Comparison of ENCODE assay signal across 13 mouse cellular contexts in genomic region chr5:97166128-97166883, GRCm38 (mm10). TPM values are rescaled to one million over a fixed set of nuclear protein-coding genes. Genes with fewer than 3 reads are reported as not detected.
DNase-seq lines count a peak whose midpoint lies in the region; ATAC-seq lines count a peak whose summit lies in the region.
"Had no signal": no experiment of that assay in that cellular context is flagged by ENCODE, and none has a peak within 500 bp of the region (broad histone marks: within the 10 kb centered on the region; RNA-seq: fewer than 3 reads in every experiment).

No protein-coding gene starts in this region.

- H3K36me3 ChIP-seq in hindbrain, embryonic 13.5 days, result no peaks in the 10 kb centered on the region
- no peaks in the 10 kb centered on the region for H3K36me3 ChIP-seq in hindbrain, embryonic 12.5 days
- no peaks in the 10 kb centered on the region for H3K36me3 ChIP-seq in liver, embryonic 13.5 days
- no peaks in the 10 kb centered on the region for H3K36me3 ChIP-seq in heart, embryonic 10.5 days
- H3K36me3 ChIP-seq: embryonic facial prominence, embryonic 12.5 days; heart, embryonic 15.5 days had no signal

- no peak overlapping the region for H3K27ac ChIP-seq in hindbrain, embryonic 13.5 days
- no peak overlapping the region for H3K27ac ChIP-seq in hindbrain, embryonic 12.5 days
- H3K27ac ChIP-seq in liver, embryonic 13.5 days, result no peak overlapping the region
- no peak overlapping the region for H3K27ac ChIP-seq in heart, embryonic 10.5 days
- H3K27ac ChIP-seq: embryonic facial prominence, embryonic 12.5 days; heart, embryonic 15.5 days had no signal

- H3K27me3 ChIP-seq in hindbrain, embryonic 13.5 days, result no peaks in the 10 kb centered on the region
- no peaks in the 10 kb centered on the region for H3K27me3 ChIP-seq in hindbrain, embryonic 12.5 days
- H3K27me3 ChIP-seq in liver, embryonic 13.5 days, result no peaks in the 10 kb centered on the region
- no peaks in the 10 kb centered on the region for H3K27me3 ChIP-seq in heart, embryonic 10.5 days (ENCODE audit: insufficient read depth, poor library complexity, severe bottlenecking)
- H3K27me3 ChIP-seq: embryonic facial prominence, embryonic 12.5 days; heart, embryonic 15.5 days; Patski had no signal

- H3K4me2 ChIP-seq in hindbrain, embryonic 13.5 days, result no peak overlapping the region
- no peak overlapping the region for H3K4me2 ChIP-seq in hindbrain, embryonic 12.5 days (replicated peaks)
- H3K4me2 ChIP-seq in liver, embryonic 13.5 days, result no peak overlapping the region
- H3K4me2 ChIP-seq: embryonic facial prominence, embryonic 12.5 days; heart, embryonic 15.5 days had no signal

- H3K9me3 ChIP-seq in hindbrain, embryonic 13.5 days, result no peaks in the 10 kb centered on the region
- H3K9me3 ChIP-seq in hindbrain, embryonic 12.5 days (replicated peaks), result no peaks in the 10 kb centered on the region
- H3K9me3 ChIP-seq in liver, embryonic 13.5 days (replicated peaks), result no peaks in the 10 kb centered on the region
- no peaks in the 10 kb centered on the region for H3K9me3 ChIP-seq in heart, embryonic 10.5 days
- H3K9me3 ChIP-seq: embryonic facial prominence, embryonic 12.5 days; heart, embryonic 15.5 days had no signal

- H3K4me1 ChIP-seq in hindbrain, embryonic 13.5 days (replicated peaks), result peaks cover 10% of the 10 kb centered on the region
- no peaks in the 10 kb centered on the region for H3K4me1 ChIP-seq in hindbrain, embryonic 12.5 days
- H3K4me1 ChIP-seq in liver, embryonic 13.5 days (replicated peaks), result peaks cover 24% of the 10 kb centered on the region
- peaks cover 3% of the 10 kb centered on the region; the same call in 1 of the 2 replicates for H3K4me1 ChIP-seq in heart, embryonic 10.5 days
- H3K4me1 ChIP-seq: embryonic facial prominence, embryonic 12.5 days; heart, embryonic 15.5 days had no signal

- peak; percentile 9 for DNase-seq in c-Kit-positive CD71-positive TER-119-negative erythroid progenitor cells, embryonic 14.5 days (ENCODE audit: low read depth)
- peak; percentile 2 for DNase-seq in liver, embryonic 13.5 days
- no peak for DNase-seq in right cerebral cortex, postnatal 36 days (ENCODE audit: low spot score in 2 of 2)
- no peak for DNase-seq in heart, adult 11 months
- no peak for DNase-seq in heart, embryonic 10.5 days (ENCODE audit: low spot score)
- DNase-seq: adrenal gland, adult 2 months; kidney, adult 18-20 months had no signal

- no peak overlapping the region for H3K4me3 ChIP-seq in hindbrain, embryonic 13.5 days
- no peak overlapping the region for H3K4me3 ChIP-seq in hindbrain, embryonic 12.5 days
- H3K4me3 ChIP-seq in liver, embryonic 13.5 days (replicated peaks), result no peak overlapping the region
- H3K4me3 ChIP-seq in heart, embryonic 10.5 days, result no peak overlapping the region
- H3K4me3 ChIP-seq: embryonic facial prominence, embryonic 12.5 days; heart, embryonic 15.5 days had no signal

- H3K9ac ChIP-seq in hindbrain, embryonic 13.5 days, result no peak overlapping the region
- H3K9ac ChIP-seq in hindbrain, embryonic 12.5 days, result no peak overlapping the region
- H3K9ac ChIP-seq in liver, embryonic 13.5 days, result no peak overlapping the region
- H3K9ac ChIP-seq: embryonic facial prominence, embryonic 12.5 days; heart, embryonic 15.5 days had no signal

- ATAC-seq in hindbrain, embryonic 13.5 days (ENCODE audit: low FRiP score), result peak; percentile 69; the same call in 1 of the 2 replicates
- ATAC-seq in hindbrain, embryonic 12.5 days (ENCODE audit: low FRiP score), result no peak
- peak; percentile 84 for ATAC-seq in liver, embryonic 13.5 days (ENCODE audit: low read depth)
- peak; percentile 73 for ATAC-seq in megakaryocyte-erythroid progenitor cell, adult 5-6 weeks (replicated peaks; ENCODE audit: low FRiP score, low TSS enrichment, poor library complexity, severe bottlenecking)
- ATAC-seq: Patski had no signal

- 49% methylated on average over 4 of the region's 4 CpGs for WGBS in hindbrain, embryonic 13.5 days
- WGBS in hindbrain, embryonic 12.5 days, result 52% methylated on average over 4 of the region's 4 CpGs
- 60% methylated on average over 4 of the region's 4 CpGs for WGBS in liver, embryonic 13.5 days (ENCODE audit: insufficient replicate concordance)
- WGBS in heart, embryonic 10.5 days, result 73% methylated on average over 4 of the region's 4 CpGs

RNA-seq across cellular contexts. Expression of gene Paqr3, which starts 54.9 kb away (rescaled TPM):
- polyA plus RNA-seq in hindbrain, embryonic 13.5 days (2015; fragmentation: Nextera tagmentation; extraction: Ambion mirVana), result 20.9 and 22.5 TPM in 2 replicates
- polyA plus RNA-seq in hindbrain, embryonic 12.5 days (2016; fragmentation: Nextera tagmentation; extraction: Ambion mirVana), result 20.5 and 21.8 TPM in 2 replicates
- polyA plus RNA-seq in liver, embryonic 13.5 days (2015; fragmentation: Nextera tagmentation; extraction: Ambion mirVana), result 0.75 and 1.2 TPM in 2 replicates
- 4.3 TPM in 1 of 2 replicates, not detected in the other for total RNA-seq in megakaryocyte-erythroid progenitor cell, adult 5-6 weeks (2014; fragmentation: Nextera tagmentation)
- total RNA-seq in megakaryocyte-erythroid progenitor cell, adult 5-6 weeks (2017), result 1.6 and 2.6 TPM in 2 replicates
- 2.6 and 6.1 TPM in 2 replicates for polyA plus RNA-seq in heart, embryonic 10.5 days (2016; fragmentation: Nextera tagmentation; extraction: Ambion mirVana)

Comparison
In these comparisons a context has a peak if more than half of its experiments do, and no peak if none do; other contexts are left out.
1. DNase-seq: peak in c-Kit-positive CD71-positive TER-119-negative erythroid progenitor cells, embryonic 14.5 days (single experiment) and liver, embryonic 13.5 days (single experiment); none in right cerebral cortex, postnatal 36 days (0 of 2), heart, adult 11 months (single experiment) and heart, embryonic 10.5 days (single experiment).